Mouse (Mus musculus): ENCODE data around the gene Skor1. TPM values are rescaled to one million over a fixed set of nuclear protein-coding genes. Genes with fewer than 3 reads are reported as not detected.

Skor1 gene
- total RNA-seq, 2 experiments from 2014 or later = not detected

- intact Hi-C loops (cut with DNase I) = no loop called here
- DNase-seq = no peak
Observed at GRCm38 (mm10) chr9:63150086-63150800, 1.5 kb upstream of the Skor1 start.

DNA sequence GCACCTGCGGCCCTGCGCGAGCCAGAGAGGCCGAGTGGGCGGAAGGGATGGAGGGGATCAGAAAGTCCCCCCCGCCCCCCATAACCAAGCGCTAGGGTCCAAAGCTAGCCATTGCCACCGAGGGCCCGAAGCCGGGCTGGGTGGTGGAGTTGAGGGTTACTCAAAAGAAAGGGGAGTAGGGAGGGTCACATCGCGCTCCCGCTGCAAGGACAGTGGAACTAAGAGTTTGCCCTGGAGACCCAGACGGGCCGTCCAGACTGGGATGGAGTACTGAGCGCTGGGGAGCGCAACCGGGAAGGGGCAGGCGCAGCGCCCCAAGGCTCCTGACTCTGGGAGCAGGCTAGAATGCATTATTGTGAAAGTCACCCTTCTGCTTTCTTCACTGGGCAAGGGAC, 608 bp upstream of the Skor1 start:
- intact Hi-C loops (cut with DNase I) = no loop called here
- DNase-seq = no peak

- no peak for DNase-seq
- intact Hi-C loops (cut with DNase I) = no loop called here
Observed at GRCm38 (mm10) chr9:63147786-63148409, 863 bp downstream of the Skor1 start.

DNA sequence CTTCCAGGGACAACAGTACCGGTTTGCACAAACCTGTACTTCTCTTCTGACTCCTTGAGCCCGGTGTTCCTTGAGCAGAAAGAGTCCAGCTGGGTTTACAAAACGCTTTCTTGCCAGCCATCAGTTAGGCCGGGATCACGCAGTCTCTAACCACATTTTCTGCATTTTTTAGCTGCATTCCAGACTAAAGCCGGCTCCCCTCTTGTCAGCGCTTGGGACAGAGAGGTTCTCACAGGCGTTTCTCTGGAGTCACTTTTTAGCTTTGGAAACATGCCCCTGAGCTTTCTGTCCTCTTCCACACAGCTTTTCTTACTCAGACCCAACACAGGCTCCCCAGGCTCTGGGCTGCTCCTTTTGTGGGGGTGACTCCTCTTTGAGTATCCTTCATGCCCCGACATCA, 1.5 kb downstream of the Skor1 start:
- intact Hi-C loops (cut with DNase I) = no loop called here
- DNase-seq = no peak

- DNase-seq = no peak
- intact Hi-C loops (cut with DNase I) = no loop called here
Observed at GRCm38 (mm10) chr9:63146856-63147274, 1.9 kb downstream of the Skor1 start.

GRCm38 (mm10) chr9:63146126-63146855, 2.5 kb downstream of the Skor1 start:
- DNase-seq = no peak
- intact Hi-C loops (cut with DNase I) = no loop called here

GRCm38 (mm10) chr9:63145249-63146125, 3.3 kb downstream of the Skor1 start:
- DNase-seq = no peak
- intact Hi-C loops (cut with DNase I) = no loop called here

DNA sequence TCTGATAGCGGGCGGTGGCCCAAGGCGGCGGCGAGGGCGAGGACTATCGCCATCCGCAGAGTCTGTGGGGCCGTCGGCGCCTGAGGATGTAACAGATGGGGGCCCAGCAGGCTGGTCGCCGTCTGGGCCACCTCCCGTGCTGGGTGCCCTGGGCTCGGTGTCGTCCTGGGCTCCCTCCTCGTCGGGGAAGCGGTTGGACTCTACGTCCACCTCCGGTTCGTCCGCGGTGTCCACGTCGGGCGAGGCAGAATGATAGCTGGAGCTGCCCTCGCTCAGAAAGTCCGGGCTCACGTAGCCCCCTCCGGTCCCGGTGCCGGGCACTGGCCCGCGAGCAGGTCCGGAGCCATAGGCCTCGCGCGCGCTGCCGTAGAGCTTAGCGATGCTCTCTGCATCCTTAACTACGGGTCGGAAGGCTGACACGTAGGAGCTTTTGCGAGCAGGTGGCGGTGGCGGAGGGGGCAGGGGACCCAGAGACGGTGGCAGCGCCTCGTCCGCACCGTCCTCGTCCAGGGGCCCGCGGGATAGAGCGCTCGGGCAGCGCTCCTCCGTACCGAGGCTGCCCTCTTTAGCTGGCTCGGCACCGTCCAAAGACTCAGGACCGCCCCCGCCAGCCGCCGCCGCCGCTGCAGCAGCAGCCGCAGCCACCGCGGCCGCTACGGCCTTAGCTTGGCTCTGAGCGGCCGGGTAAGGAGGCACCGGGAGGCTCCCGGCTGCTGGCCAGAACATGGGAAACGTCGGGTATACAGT, 4.1 kb downstream of the Skor1 start:
- intact Hi-C loops (cut with DNase I) = no loop called here
- DNase-seq = no peak

GRCm38 (mm10) chr9:63143641-63144501, 4.9 kb downstream of the Skor1 start:
- intact Hi-C loops (cut with DNase I) = no loop called here
- no peak for DNase-seq

DNA sequence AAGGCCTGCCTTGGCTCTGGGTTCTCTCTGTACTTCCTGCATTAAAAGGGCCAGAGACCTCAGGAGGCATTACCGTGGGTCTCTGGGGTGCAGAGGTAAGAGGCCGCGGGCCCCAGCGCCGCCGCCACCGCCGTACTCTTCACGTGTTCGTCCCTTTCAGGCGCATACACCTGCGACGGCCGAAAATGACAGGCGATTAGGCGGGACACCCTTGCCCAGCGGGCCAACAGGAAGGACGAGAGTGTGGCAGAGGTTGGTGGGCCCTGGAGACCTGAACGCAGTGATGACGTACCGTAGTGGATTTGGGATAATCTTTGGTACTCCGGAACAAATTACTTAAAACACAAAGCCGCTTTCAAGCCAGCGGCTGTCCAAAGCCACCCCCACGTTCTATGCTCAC, 5.5 kb downstream of the Skor1 start:
- no peak for DNase-seq
- intact Hi-C loops (cut with DNase I) = no loop called here

- intact Hi-C loops (cut with DNase I) = no loop called here
- DNase-seq = no peak
Observed at GRCm38 (mm10) chr9:63142335-63143036, 6.3 kb downstream of the Skor1 start.

GRCm38 (mm10) chr9:63141641-63142334, 7.0 kb downstream of the Skor1 start:
- intact Hi-C loops (cut with DNase I) = no loop called here
- DNase-seq = no peak

GRCm38 (mm10) chr9:63140211-63140610, 8.6 kb downstream of the Skor1 start:
- DNase-seq = no peak
- intact Hi-C loops (cut with DNase I) = no loop called here

- no peak for DNase-seq
- intact Hi-C loops (cut with DNase I) = loop anchor here (5.0 kb wide), 2 partner anchors 473 to 703 kb away; no protein-coding TSS in a partner anchor
Observed at GRCm38 (mm10) chr9:63139661-63140060, 9.1 kb downstream of the Skor1 start.

DNA sequence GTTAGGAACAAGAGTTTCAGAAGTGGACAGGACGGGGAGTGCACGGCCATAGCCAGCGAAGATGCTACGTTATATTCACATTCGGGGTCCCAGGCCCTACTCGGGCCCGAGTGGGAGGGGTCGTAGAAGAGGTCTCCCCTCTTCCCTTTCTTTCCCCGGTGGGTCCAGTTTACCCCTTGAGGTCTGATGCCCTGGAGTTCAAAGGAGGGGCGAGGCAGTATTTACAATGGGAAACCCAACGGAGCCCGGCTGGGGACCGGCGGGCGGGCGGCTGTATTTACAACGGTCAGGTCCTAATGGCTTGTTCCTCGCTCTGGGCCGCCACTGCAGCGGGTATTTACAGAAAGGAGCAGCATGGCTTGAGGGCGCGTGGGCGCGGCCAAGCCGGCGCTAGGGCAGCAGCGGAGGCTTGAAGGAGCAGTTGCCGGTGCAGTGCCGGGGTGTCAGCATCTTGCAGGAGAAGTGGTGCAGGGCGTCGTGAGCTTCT, 10.2 kb downstream of the Skor1 start:
- intact Hi-C loops (cut with DNase I) = loop anchor here (5.0 kb wide), 2 partner anchors 474 to 704 kb away; no protein-coding TSS in a partner anchor
- DNase-seq = no peak

DNA sequence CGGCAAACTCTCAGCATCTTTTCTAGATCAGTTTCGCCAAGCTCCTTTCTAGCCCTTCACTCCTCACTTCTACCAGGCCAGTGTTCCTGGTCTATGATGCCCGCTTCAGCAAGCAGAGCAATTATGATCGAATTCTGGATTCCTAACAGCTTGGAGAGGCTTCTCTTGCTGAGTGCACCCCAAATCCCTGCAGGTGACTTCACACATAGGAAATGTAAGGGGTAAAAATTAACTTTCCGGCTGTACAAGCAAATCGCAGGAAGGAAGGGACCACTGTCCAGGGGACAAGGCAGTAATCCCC, 11.2 kb downstream of the Skor1 start:
- no peak for DNase-seq
- intact Hi-C loops (cut with DNase I) = loop anchor here (5.0 kb wide), 2 partner anchors 475 to 705 kb away; no protein-coding TSS in a partner anchor

- no peak for DNase-seq
- intact Hi-C loops (cut with DNase I) = loop anchor here (5.0 kb wide), 2 partner anchors 475 to 705 kb away; no protein-coding TSS in a partner anchor
Observed at GRCm38 (mm10) chr9:63136756-63137614, 11.8 kb downstream of the Skor1 start.
